Mouse (Mus musculus) intestine, postnatal 0 days (tissue): Measurements from ENCODE around the gene Tyw1. TPM values are rescaled to one million over a fixed set of nuclear protein-coding genes. Genes with fewer than 3 reads are reported as not detected.

Experiments used
- ATAC-seq: fragments of 200-750 bp; cut with Nextera tagmentation; 2 replicates; pipeline ENCODE4 v1.8.0; 2017; ENCODE audit warnings: mild to moderate bottlenecking, moderate TSS enrichment, moderate library complexity
- H3K27ac ChIP-seq: fragments of 300-500 bp; sonication (generic); 2 replicates; pipeline ENCODE4 v1.5.1; 2014; ENCODE audit warnings: mild to moderate bottlenecking, low read depth, low read length, moderate library complexity
- H3K27me3 ChIP-seq: fragments of 300-500 bp; sonication (generic); replicated peaks from 2 replicates; pipeline ENCODE4 v1.6.1; 2014; ENCODE audit warnings: low read length, mixed read lengths; ENCODE audit not compliant: control insufficient read depth, insufficient read depth
- H3K36me3 ChIP-seq: fragments of 300-500 bp; sonication (generic); 2 replicates; pipeline ENCODE4 v1.6.1; 2014; ENCODE audit warnings: mild to moderate bottlenecking, moderate library complexity; ENCODE audit not compliant: control insufficient read depth, insufficient read depth
- H3K4me1 ChIP-seq: fragments of 300-500 bp; sonication (generic); replicated peaks from 2 replicates; pipeline ENCODE4 v1.6.1; 2014; ENCODE audit warnings: antibody characterized with exemption, low read length, mixed read lengths; ENCODE audit not compliant: control insufficient read depth, insufficient read depth
- H3K4me2 ChIP-seq: fragments of 300-500 bp; sonication (generic); replicated peaks from 2 replicates; pipeline ENCODE4 v1.6.1; 2014; ENCODE audit warnings: low read depth, mild to moderate bottlenecking, moderate library complexity
- H3K4me3 ChIP-seq: fragments of 300-500 bp; sonication (generic); 2 replicates; pipeline ENCODE4 v1.5.1; 2014; ENCODE audit warnings: low read depth, low read length
- H3K9ac ChIP-seq: fragments of 300-500 bp; sonication (generic); 2 replicates; pipeline ENCODE4 v1.6.1; 2014; ENCODE audit warnings: mild to moderate bottlenecking, low read depth, low read length
- H3K9me3 ChIP-seq: fragments of 300-500 bp; sonication (generic); 2 replicates; pipeline ENCODE4 v1.6.1; 2016; ENCODE audit warnings: mixed run types; ENCODE audit not compliant: control insufficient read depth
- CTCF ChIP-seq: sonication (generic); IDR thresholded peaks from 2 replicates; pipeline ENCODE4 v1.5.1; 2016; ENCODE audit warnings: low read depth, mild to moderate bottlenecking, control low read depth, antibody characterized with exemption, moderate library complexity
- WGBS: fragments of 180-500 bp; shearing (Covaris S2); extraction: QIAGEN DNeasy Blood & Tissue Kit; methylation state at CpG from one replicate; pipeline ENCODE4 v1.1.7; 2014; 5-methylcytosine and 5-hydroxymethylcytosine counted together
- polyA plus RNA-seq: library from polyadenylated mRNA; unstranded; fragments of >200 nt; fragmentation: Nextera tagmentation; extraction: Ambion mirVana; gene quantifications from 2 replicates; pipeline ENCODE4 v1.2.1, GENCODE M21; 2015

Gene Tyw1
- polyA plus RNA-seq, result 12.0 and 15.0 TPM in 2 replicates

GRCm38 (mm10) chr5:130255017-130255720 is at the start of gene Tyw1, which contains the start of gene Sbds:
TSS of gene Tyw1 (plus strand) at chr5:130255619.
TSS of gene Sbds (minus strand) at chr5:130255530.
- ATAC-seq, result peak; percentile 84
- Histone ChIP-seq H3K9ac (peak within 1 kb of the TSS; percentile 89), H3K27me3 (no peaks in the 10 kb centered on the region), H3K27ac (peak within 1 kb of the TSS; percentile 93), H3K4me2 (peak within 1 kb of the TSS; percentile 71), H3K4me1 (no peaks in the 10 kb centered on the region), H3K9me3 (no peaks in the 10 kb centered on the region), H3K36me3 (peaks cover 32% of the 10 kb centered on the region), H3K4me3 (peak within 1 kb of the TSS; percentile 77)
- peak; percentile 20 for TF ChIP-seq CTCF
- under 1% methylated on average over 52 of the region's 52 CpGs for WGBS

- TF ChIP-seq CTCF, result no peak
- no peak for ATAC-seq
- H3K4me3 ChIP-seq, result no peak overlapping the region
- H3K4me2 ChIP-seq, result no peak overlapping the region
- H3K9ac ChIP-seq, result no peak overlapping the region
- 90% methylated on average over 4 of the region's 4 CpGs for WGBS
- H3K9me3 ChIP-seq, result no peaks in the 10 kb centered on the region
- no peaks in the 10 kb centered on the region for H3K27me3 ChIP-seq
- H3K4me1 ChIP-seq, result no peaks in the 10 kb centered on the region
- H3K36me3 ChIP-seq, result peaks cover 54% of the 10 kb centered on the region
- no peak overlapping the region for H3K27ac ChIP-seq
Measured at GRCm38 (mm10) chr5:130207299-130207698, 48.1 kb upstream of the Tyw1 start.

- 87% methylated on average over 11 of the region's 11 CpGs for WGBS
- H3K27ac ChIP-seq, result no peak overlapping the region
- no peaks in the 10 kb centered on the region for H3K27me3 ChIP-seq
- no peak overlapping the region for H3K4me2 ChIP-seq
- H3K4me1 ChIP-seq, result no peaks in the 10 kb centered on the region
- no peak for ATAC-seq
- H3K4me3 ChIP-seq, result no peak overlapping the region
- H3K9me3 ChIP-seq, result no peaks in the 10 kb centered on the region
- H3K36me3 ChIP-seq, result peaks cover 61% of the 10 kb centered on the region
- TF ChIP-seq CTCF, result no peak
- H3K9ac ChIP-seq, result no peak overlapping the region
Measured at GRCm38 (mm10) chr5:130212956-130213355, 42.5 kb upstream of the Tyw1 start.

GRCm38 (mm10) chr5:130216781-130217180 is 38.6 kb upstream of the Tyw1 start, which contains the start of gene Tmem248:
TSS of gene Tmem248 (plus strand) at chr5:130217081.
- TF ChIP-seq CTCF, result no peak
- 83% methylated on average over 7 of the region's 7 CpGs for WGBS
- no peak within 1 kb of the TSS for H3K27ac ChIP-seq

GRCm38 (mm10) chr5:130217406-130217805 is 38.0 kb upstream of the Tyw1 start:
- Histone ChIP-seq H3K4me1 (no peaks in the 10 kb centered on the region), H3K27ac (no peak overlapping the region), H3K4me3 (no peak overlapping the region), H3K9ac (no peak overlapping the region), H3K36me3 (peaks cover 24% of the 10 kb centered on the region), H3K9me3 (no peaks in the 10 kb centered on the region), H3K4me2 (no peak overlapping the region), H3K27me3 (no peaks in the 10 kb centered on the region)
- 89% methylated on average over 4 of the region's 4 CpGs for WGBS
- TF ChIP-seq CTCF, result no peak
- ATAC-seq, result no peak

More at GRCm38 (mm10) chr5:130216781-130217180, 38.6 kb upstream of the Tyw1 start, which contains the start of gene Tmem248:
- ATAC-seq, result no peak
- Histone ChIP-seq H3K9ac (no peak within 1 kb of the TSS), H3K9me3 (no peaks in the 10 kb centered on the region), H3K36me3 (peaks cover 29% of the 10 kb centered on the region), H3K4me2 (no peak within 1 kb of the TSS), H3K4me1 (no peaks in the 10 kb centered on the region), H3K4me3 (no peak within 1 kb of the TSS), H3K27me3 (no peaks in the 10 kb centered on the region)

- H3K4me1 ChIP-seq, result no peaks in the 10 kb centered on the region
- H3K4me3 ChIP-seq, result no peak overlapping the region
- H3K27me3 ChIP-seq, result no peaks in the 10 kb centered on the region
- ATAC-seq, result peak; percentile 25; the same call in 1 of the 2 replicates
- WGBS, result 74% methylated on average over 5 of the region's 5 CpGs
- TF ChIP-seq CTCF, result no peak
- no peak overlapping the region; the same call in 1 of the 2 replicates for H3K27ac ChIP-seq
- no peak overlapping the region for H3K9ac ChIP-seq
- peaks cover 14% of the 10 kb centered on the region; the same call in 1 of the 2 replicates for H3K36me3 ChIP-seq
- H3K4me2 ChIP-seq, result no peak overlapping the region
- H3K9me3 ChIP-seq, result no peaks in the 10 kb centered on the region
Measured at GRCm38 (mm10) chr5:130218336-130218735, 37.1 kb upstream of the Tyw1 start.
